Comparison of ENCODE assay signal across 8 mouse cellular contexts in the genomic region with DNA sequence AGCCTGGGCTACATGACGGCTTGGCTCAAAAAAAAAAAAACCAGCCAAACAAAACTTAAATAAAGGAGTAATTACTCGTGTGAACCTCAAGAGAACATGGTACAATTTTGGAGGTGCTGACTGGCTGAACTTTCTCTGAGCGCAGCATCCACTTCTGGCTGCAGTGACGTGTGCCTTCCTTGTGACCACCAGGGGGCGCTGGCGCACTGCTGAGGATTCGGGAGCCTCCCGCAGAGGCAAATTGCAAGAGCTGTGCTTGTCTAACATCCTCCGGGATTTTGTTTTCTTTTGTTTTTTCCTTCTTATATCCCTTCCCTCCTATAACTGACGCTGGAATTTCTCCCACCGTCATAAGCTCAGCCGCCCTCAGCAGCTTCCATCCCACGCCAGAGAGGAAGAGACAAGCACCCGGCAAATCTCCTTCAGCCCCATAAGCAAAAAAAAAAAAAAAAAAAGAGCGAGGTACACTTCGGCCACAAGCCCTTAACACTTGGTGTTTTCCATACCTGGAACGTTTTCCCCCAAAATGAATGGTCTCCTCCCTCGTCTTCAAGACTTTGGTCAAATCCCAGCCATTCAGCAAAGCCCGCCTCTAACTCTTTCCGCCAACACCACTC. TPM values are rescaled to one million over a fixed set of nuclear protein-coding genes. Genes with fewer than 3 reads are reported as not detected.
DNase-seq lines count a peak whose midpoint lies in the region; ATAC-seq and TF ChIP-seq lines count a peak whose summit lies in the region.

No protein-coding gene starts in this region.

- H3K9me3 ChIP-seq in embryonic facial prominence, embryonic 13.5 days, result no peaks in the 10 kb centered on the region
- H3K9me3 ChIP-seq in limb, embryonic 14.5 days (ENCODE audit: control insufficient read depth, low read length), result no peaks in the 10 kb centered on the region

- peaks cover 17% of the 10 kb centered on the region; the same call in 1 of the 2 replicates for H3K27me3 ChIP-seq in embryonic facial prominence, embryonic 13.5 days
- peaks cover 5% of the 10 kb centered on the region; the same call in 1 of the 2 replicates for H3K27me3 ChIP-seq in limb, embryonic 14.5 days (ENCODE audit: control insufficient read depth, insufficient read depth, low read length)

- H3K9ac ChIP-seq in embryonic facial prominence, embryonic 13.5 days, result peak overlapping the region; percentile 62; the same call in 1 of the 2 replicates
- H3K9ac ChIP-seq in limb, embryonic 14.5 days (ENCODE audit: low read depth, low read length, severe bottlenecking), result no peak overlapping the region

- H3K4me2 ChIP-seq in embryonic facial prominence, embryonic 13.5 days, result peak overlapping the region; percentile 61
- H3K4me2 ChIP-seq in limb, embryonic 14.5 days (replicated peaks; ENCODE audit: low read depth, low read length, severe bottlenecking), result peak overlapping the region; percentile 59

- DNase-seq in 3134 (ENCODE audit: extremely low read depth, insufficient read length, low spot score), result peak; percentile 74
- DNase-seq in adrenal gland, postnatal 36 days, result peak; percentile 91 to 93
- peak; percentile 74 for DNase-seq in heart, adult 8-10 months (ENCODE audit: low spot score)
- peak; percentile 82 for DNase-seq in kidney, adult 9 months
- DNase-seq in limb, embryonic 14.5 days (ENCODE audit: low spot score), result peak; percentile 81
- peak; percentile 19 to 47 for DNase-seq in monocyte, adult 2 months (ENCODE audit: low read depth in 1 of 2, low spot score in 2 of 2)
- peak; percentile 55 to 76 for DNase-seq in spleen, postnatal 14 days (ENCODE audit: low spot score in 2 of 2)

- WGBS in embryonic facial prominence, embryonic 13.5 days, result 9% methylated on average over 20 of the region's 20 CpGs
- WGBS in limb, embryonic 14.5 days, result 7% methylated on average over 20 of the region's 20 CpGs

- TF ChIP-seq POLR2A in limb, embryonic 14.5 days (IDR thresholded peaks at IDR 0.05; ENCODE audit: borderline replicate concordance, extremely low read depth, insufficient read depth, insufficient read length), result no peak

- no peak for ATAC-seq in embryonic facial prominence, embryonic 13.5 days (ENCODE audit: insufficient number of reproducible peaks, insufficient read depth, low FRiP score, low TSS enrichment, low read depth)
- peak; percentile 86; the same call in 1 of the 2 replicates for ATAC-seq in limb, embryonic 14.5 days (ENCODE audit: low FRiP score, low read depth)

- peaks cover 6% of the 10 kb centered on the region for H3K36me3 ChIP-seq in embryonic facial prominence, embryonic 13.5 days
- H3K36me3 ChIP-seq in limb, embryonic 14.5 days (ENCODE audit: control insufficient read depth, insufficient read depth, low read length), result no peaks in the 10 kb centered on the region

- no peak overlapping the region for H3K27ac ChIP-seq in embryonic facial prominence, embryonic 13.5 days
- no peak overlapping the region for H3K27ac ChIP-seq in limb, embryonic 14.5 days (replicated peaks; ENCODE audit: low read depth, low read length)

- peak overlapping the region; percentile 41 for H3K4me3 ChIP-seq in embryonic facial prominence, embryonic 13.5 days
- H3K4me3 ChIP-seq in limb, embryonic 14.5 days (replicated peaks; ENCODE audit: low read length), result peak overlapping the region; percentile 31

- no peaks in the 10 kb centered on the region for H3K4me1 ChIP-seq in embryonic facial prominence, embryonic 13.5 days
- H3K4me1 ChIP-seq in limb, embryonic 14.5 days (ENCODE audit: control insufficient read depth, insufficient read depth, low read length), result no peaks in the 10 kb centered on the region

RNA-seq across cellular contexts. Expression of a gene that starts 17.9 kb away (rescaled TPM):
- 1 to 10 TPM; 4.7 to 5.4 TPM for total RNA-seq in adrenal gland, postnatal 36 days (2021)
- polyA plus RNA-seq in embryonic facial prominence, embryonic 13.5 days (2015; fragmentation: Nextera tagmentation; extraction: Ambion mirVana), result 31.0 and 34.2 TPM in 2 replicates
- total RNA-seq in heart, adult 8-10 months (2022), result 1 to 10 TPM; 2.2 to 3.6 (median 3.1) TPM
- 15.2 and 19.7 TPM in 2 replicates for polyA plus RNA-seq in limb, embryonic 14.5 days (2012; rRNA removed)
- polyA plus RNA-seq in limb, embryonic 14.5 days (2014; fragmentation: Nextera tagmentation; extraction: Ambion mirVana), result 20.6 and 26.5 TPM in 2 replicates

Comparison
In these comparisons a context has a peak if more than half of its experiments do, and no peak if none do; other contexts are left out.
1. DNase-seq: peak in every context shown above with its lines; median percentile 92 in adrenal gland, postnatal 36 days; 82 in kidney, adult 9 months; 81 in limb, embryonic 14.5 days; 74 in 3134; 74 in heart, adult 8-10 months; 66 in spleen, postnatal 14 days; 33 in monocyte, adult 2 months.